Mouse (Mus musculus) thymus, adult 2 months (tissue): Measurements from ENCODE around the gene Snhg11.

Experiments
- CTCF ChIP-seq: fragments of 200-500 bp; IDR thresholded peaks from 2 replicates; pipeline ENCODE4 v1.5.1; 2012; ENCODE audit warnings: mild to moderate bottlenecking, control low read depth, low read length, moderate library complexity, borderline replicate concordance; ENCODE audit not compliant: control insufficient read depth, poor library complexity, insufficient read depth; ENCODE audit errors: extremely low read depth
- POLR2A ChIP-seq: fragments of 200-500 bp; IDR thresholded peaks from 2 replicates; pipeline ENCODE4 v1.6.1; 2012; ENCODE audit warnings: mild to moderate bottlenecking, low read length, control low read depth, moderate library complexity; ENCODE audit not compliant: control insufficient read depth, poor library complexity, insufficient read depth; ENCODE audit errors: extremely low read depth

- TF ChIP-seq POLR2A (no peak), CTCF (no peak)
Observed at GRCm38 (mm10) chr2:158343495-158343894, 31.9 kb upstream of the Snhg11 start.
